Mouse (Mus musculus) urinary bladder, adult 18-20 months (tissue): ENCODE results near the gene Ankrd34c.

Experiments used
- DNase-seq, 2 experiments: peaks; one replicate each; pipeline ENCODE4 v3.0.0; 2022; ENCODE audit warnings: low spot score in 2 of 2, mixed read lengths in 2 of 2

Gene Ankrd34c

GRCm38 (mm10) chr9:89678974-89679373 lies 59.3 kb downstream of the Ankrd34c start:
- no peak for DNase-seq
